Mouse (Mus musculus) ES-E14 (cell line): ENCODE data around the gene Cytl1.

Experiments
- HCFC1 ChIP-seq: IDR thresholded peaks from 2 replicates; pipeline ENCODE4 v1.6.1; 2012; ENCODE audit warnings: low read length, inconsistent platforms, borderline replicate concordance; ENCODE audit not compliant: insufficient read depth
- ZNF384 ChIP-seq: IDR thresholded peaks from 2 replicates; pipeline ENCODE4 v1.6.1; 2012; ENCODE audit warnings: low read depth, low read length, inconsistent platforms

DNA sequence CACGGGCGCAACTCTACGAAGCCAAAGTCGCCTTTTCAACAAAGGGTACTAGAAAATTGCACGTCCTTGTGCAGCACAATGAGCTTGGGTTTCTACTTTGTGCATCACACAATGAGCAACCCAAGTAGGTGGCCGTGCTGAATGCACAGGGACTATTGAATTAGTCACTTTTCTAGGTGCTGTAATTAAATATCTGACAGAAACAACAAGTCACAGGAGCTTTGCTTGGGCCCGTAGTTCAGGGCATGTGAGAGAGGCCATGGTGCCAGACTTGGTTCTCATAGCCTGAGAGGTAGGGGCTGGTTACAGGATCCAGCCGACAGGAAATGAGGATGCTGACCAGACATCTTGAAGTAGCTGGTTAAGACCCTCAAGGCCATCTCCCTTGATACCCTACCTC, 30.5 kb downstream of the Cytl1 start:
- TF ChIP-seq ZNF384 (no peak), HCFC1 (no peak)
